In genomic region chr7:98361662-98362061, GRCm38 (mm10) we compare ENCODE assay signal across 9 mouse cellular contexts. TPM values are rescaled to one million over a fixed set of nuclear protein-coding genes. Genes with fewer than 3 reads are reported as not detected.
DNase-seq lines count a peak whose midpoint lies in the region; ATAC-seq and TF ChIP-seq lines count a peak whose summit lies in the region.
"Had no signal": no experiment of that assay in that cellular context is flagged by ENCODE, and none has a peak within 500 bp of the region (broad histone marks: within the 10 kb centered on the region; RNA-seq: fewer than 3 reads in every experiment).

No protein-coding gene starts in this region.

- H3K4me2 ChIP-seq in liver, embryonic 13.5 days: peak overlapping the region; percentile 67
- peak overlapping the region; percentile 92 for H3K4me2 ChIP-seq in stomach, postnatal 0 days (replicated peaks; ENCODE audit: low read depth)

- TF ChIP-seq EP300 in stomach, postnatal 0 days (optimal IDR thresholded peaks at IDR 0.05): peak; percentile 1

- H3K9me3 ChIP-seq in liver, embryonic 13.5 days (replicated peaks): peaks cover 4% of the 10 kb centered on the region; the same call in 1 of the 2 replicates
- no peaks in the 10 kb centered on the region for H3K9me3 ChIP-seq in stomach, postnatal 0 days (ENCODE audit: control insufficient read depth, low read length)

- no peaks in the 10 kb centered on the region for H3K27me3 ChIP-seq in testis, adult 2 months (ENCODE audit: control insufficient read depth, insufficient read depth, low read length)
- peaks cover 62% of the 10 kb centered on the region for H3K27me3 ChIP-seq in liver, embryonic 13.5 days
- no peaks in the 10 kb centered on the region for H3K27me3 ChIP-seq in stomach, postnatal 0 days (ENCODE audit: control insufficient read depth, insufficient read depth, low read length)

- no peak overlapping the region for H3K9ac ChIP-seq in liver, embryonic 13.5 days
- H3K9ac ChIP-seq in stomach, postnatal 0 days (ENCODE audit: low read length): no peak overlapping the region

- H3K27ac ChIP-seq in gastrocnemius, adult 2 months: peak overlapping the region; percentile 54
- H3K27ac ChIP-seq in testis, adult 2 months (ENCODE audit: control insufficient read depth, insufficient read depth, low read depth, low read length): no peak overlapping the region
- H3K27ac ChIP-seq in liver, embryonic 13.5 days: no peak overlapping the region
- H3K27ac ChIP-seq in stomach, postnatal 0 days (replicated peaks): peak overlapping the region; percentile 93

- no peaks in the 10 kb centered on the region for H3K36me3 ChIP-seq in testis, adult 2 months (ENCODE audit: control insufficient read depth, insufficient read depth, low read length)
- H3K36me3 ChIP-seq in liver, embryonic 13.5 days: no peaks in the 10 kb centered on the region
- no peaks in the 10 kb centered on the region for H3K36me3 ChIP-seq in stomach, postnatal 0 days (ENCODE audit: control insufficient read depth, insufficient read depth, low read length)

- peak overlapping the region; percentile 85 for H3K4me3 ChIP-seq in gastrocnemius, adult 2 months
- peak overlapping the region; percentile 67 for H3K4me3 ChIP-seq in testis, adult 2 months (ENCODE audit: control insufficient read depth, low read depth, low read length)
- peak overlapping the region; percentile 61 for H3K4me3 ChIP-seq in liver, embryonic 13.5 days (replicated peaks)
- H3K4me3 ChIP-seq in stomach, postnatal 0 days (ENCODE audit: low read depth, low read length): peak overlapping the region; percentile 77

- H3K4me1 ChIP-seq in testis, adult 2 months (ENCODE audit: control insufficient read depth, insufficient read depth, low read length): peaks cover 12% of the 10 kb centered on the region
- H3K4me1 ChIP-seq in liver, embryonic 13.5 days (replicated peaks): peaks cover 20% of the 10 kb centered on the region
- H3K4me1 ChIP-seq in stomach, postnatal 0 days (replicated peaks; ENCODE audit: control insufficient read depth, insufficient read depth): peaks cover 11% of the 10 kb centered on the region

- 34% methylated on average over 2 of the region's 2 CpGs for WGBS in liver, embryonic 13.5 days (ENCODE audit: insufficient replicate concordance)
- 4% methylated on average over 2 of the region's 2 CpGs for WGBS in stomach, postnatal 0 days

- no peak for TF ChIP-seq POLR2A in testis, adult 2 months (IDR thresholded peaks at IDR 0.05; ENCODE audit: control insufficient read depth, low read depth, low read length)

- no peak for TF ChIP-seq CTCF in gastrocnemius, adult 2 months (IDR thresholded peaks at IDR 0.05)
- no peak for TF ChIP-seq CTCF in testis, adult 2 months (IDR thresholded peaks at IDR 0.05; ENCODE audit: control insufficient read depth, insufficient read depth, insufficient replicate concordance, low read depth, low read length)
- TF ChIP-seq CTCF in stomach, postnatal 0 days (IDR thresholded peaks at IDR 0.05; ENCODE audit: low read depth): no peak

- intact Hi-C loops in gastrocnemius, adult 2 months (cut with DNase I): no loop called here
- intact Hi-C loops in gastrocnemius, postnatal 36 days (cut with DNase I): no loop called here

- DNase-seq in gastrocnemius, adult 2 months: no peak
- no peak for DNase-seq in gastrocnemius, postnatal 36 days
- DNase-seq in testis, postnatal 10 days (ENCODE audit: low spot score): no peak
- no peak for DNase-seq in liver, embryonic 13.5 days
- no peak for DNase-seq in stomach, postnatal 0 days (ENCODE audit: low spot score)
- no peak for DNase-seq in layer of hippocampus, adult 9-10 months (ENCODE audit: low spot score)

- ATAC-seq in liver, embryonic 13.5 days (ENCODE audit: low read depth): no peak
- no peak for ATAC-seq in stomach, postnatal 0 days (ENCODE audit: low FRiP score, low TSS enrichment)
- no peak for ATAC-seq in inflammation-experienced regulatory T-cells, adult 6 months

RNA-seq across cellular contexts. Expression of gene Tsku, which starts 0.5 kb away (rescaled TPM):
- total RNA-seq in gastrocnemius, adult 2 months (2021): 1 to 10 TPM; 1.1 to 2.2 TPM
- 1 to 10 TPM; 1.1 to 1.5 TPM for total RNA-seq in gastrocnemius, postnatal 36 days (2021)
- polyA plus RNA-seq in testis, adult 2 months (2012; rRNA removed): 5.1 and 5.6 TPM in 2 replicates
- 1.1 and 1.8 TPM in 2 replicates for polyA plus RNA-seq in liver, embryonic 13.5 days (2015; fragmentation: Nextera tagmentation; extraction: Ambion mirVana)
- 29.9 and 34.0 TPM in 2 replicates for polyA plus RNA-seq in stomach, postnatal 0 days (2015; fragmentation: Nextera tagmentation; extraction: Ambion mirVana)
- not detected for polyA plus RNA-seq in inflammation-experienced regulatory T-cells, adult 6 months (2017; shearing (Covaris generic))
- total RNA-seq: megakaryocyte-erythroid progenitor cell, adult 5-6 weeks had no signal

RNA-seq across cellular contexts. Expression of gene Acer3, which starts 40.7 kb away (rescaled TPM):
- total RNA-seq in gastrocnemius, adult 2 months (2021): 1 to 10 TPM; 4.0 to 5.3 TPM
- 1 to 10 TPM; 4.9 to 5.3 TPM for total RNA-seq in gastrocnemius, postnatal 36 days (2021)
- 6.2 and 11.3 TPM in 2 replicates for polyA plus RNA-seq in testis, adult 2 months (2012; rRNA removed)
- polyA plus RNA-seq in liver, embryonic 13.5 days (2015; fragmentation: Nextera tagmentation; extraction: Ambion mirVana): 24.4 and 28.9 TPM in 2 replicates
- polyA plus RNA-seq in stomach, postnatal 0 days (2015; fragmentation: Nextera tagmentation; extraction: Ambion mirVana): 37.7 and 39.3 TPM in 2 replicates
- polyA plus RNA-seq in inflammation-experienced regulatory T-cells, adult 6 months (2017; shearing (Covaris generic)): 10 to 100 TPM; 14.5 to 20.5 (median 15.5) TPM

Comparison
In these comparisons a context has a peak if more than half of its experiments do, and no peak if none do; other contexts are left out.
1. H3K27ac ChIP-seq: peak in gastrocnemius, adult 2 months (single experiment) and stomach, postnatal 0 days (single experiment); none in testis, adult 2 months (single experiment) and liver, embryonic 13.5 days (single experiment).
2. Peak in every context shown above with its lines, with median percentiles within 50 percentile points of each other: H3K4me3 ChIP-seq.